Mouse (Mus musculus) right cerebral cortex, adult 18-20 months (tissue): ENCODE data around the gene Etnk2.

Experiments used
- DNase-seq: peaks from one replicate; pipeline ENCODE4 v3.0.0; 2022; ENCODE audit warnings: mixed read lengths

Gene Etnk2

DNA sequence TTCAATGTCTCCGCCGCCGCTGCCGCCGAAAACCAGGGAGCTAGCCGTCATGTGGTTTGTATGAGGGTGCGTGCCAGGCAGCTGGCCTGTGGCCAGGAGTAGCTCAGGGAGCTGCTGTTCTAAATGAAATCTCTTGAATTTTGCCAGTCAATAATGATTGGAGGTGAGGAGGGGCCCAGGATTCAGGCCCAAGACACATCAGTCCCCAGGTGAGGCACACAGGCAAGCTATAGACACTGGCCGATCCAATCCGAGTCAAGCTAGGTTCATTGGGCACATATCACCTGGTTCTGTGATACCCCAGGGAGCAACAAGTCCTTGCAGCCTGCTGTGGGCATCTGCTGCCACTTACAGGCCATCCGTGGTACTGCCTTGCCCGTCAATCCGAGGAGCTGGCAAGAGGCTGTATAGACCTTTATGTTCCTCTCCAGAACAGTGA lies 10.0 kb upstream of the Etnk2 start:
- peak; percentile 82 for DNase-seq

DNA sequence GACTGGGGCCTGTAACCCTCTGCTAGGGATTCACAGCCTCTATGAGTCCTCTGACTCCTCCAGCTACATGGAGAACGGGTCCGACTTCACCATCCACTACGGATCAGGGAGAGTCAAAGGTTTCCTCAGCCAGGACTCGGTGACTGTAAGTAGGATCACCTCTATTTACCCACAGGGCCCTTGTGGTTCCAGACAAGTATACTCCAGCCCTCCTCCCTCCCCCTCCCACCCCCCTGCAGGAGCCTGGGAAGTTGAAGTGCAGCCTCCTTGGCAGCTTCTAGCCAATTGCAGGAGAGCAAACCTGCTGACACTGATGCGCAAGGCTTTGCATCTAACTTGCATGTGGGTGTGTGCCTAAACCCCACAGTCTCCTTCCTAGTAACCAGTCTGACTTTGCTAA lies 7.9 kb upstream of the Etnk2 start:
- DNase-seq, result no peak

GRCm38 (mm10) chr1:133355912-133356311 lies 7.5 kb upstream of the Etnk2 start:
- DNase-seq, result no peak

DNA sequence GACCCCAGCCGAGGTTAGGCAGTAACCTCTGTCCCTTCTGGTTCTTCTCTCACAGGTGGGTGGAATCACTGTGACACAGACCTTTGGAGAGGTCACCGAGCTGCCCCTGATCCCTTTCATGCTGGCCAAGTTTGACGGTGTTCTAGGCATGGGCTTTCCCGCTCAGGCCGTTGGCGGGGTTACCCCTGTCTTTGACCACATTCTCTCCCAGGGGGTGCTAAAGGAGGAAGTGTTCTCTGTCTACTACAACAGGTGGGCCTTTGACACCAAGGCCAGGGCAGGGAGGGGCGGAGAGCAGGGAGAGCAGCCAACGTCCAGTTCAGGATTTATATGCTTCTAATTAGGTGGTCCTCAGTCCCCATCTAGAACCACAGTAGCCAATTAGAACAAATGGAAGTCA lies 7.0 kb upstream of the Etnk2 start:
- no peak for DNase-seq

GRCm38 (mm10) chr1:133361006-133361405 lies 2.4 kb upstream of the Etnk2 start:
- no peak for DNase-seq

GRCm38 (mm10) chr1:133362103-133362502 lies 1.3 kb upstream of the Etnk2 start:
- DNase-seq, result no peak

DNA sequence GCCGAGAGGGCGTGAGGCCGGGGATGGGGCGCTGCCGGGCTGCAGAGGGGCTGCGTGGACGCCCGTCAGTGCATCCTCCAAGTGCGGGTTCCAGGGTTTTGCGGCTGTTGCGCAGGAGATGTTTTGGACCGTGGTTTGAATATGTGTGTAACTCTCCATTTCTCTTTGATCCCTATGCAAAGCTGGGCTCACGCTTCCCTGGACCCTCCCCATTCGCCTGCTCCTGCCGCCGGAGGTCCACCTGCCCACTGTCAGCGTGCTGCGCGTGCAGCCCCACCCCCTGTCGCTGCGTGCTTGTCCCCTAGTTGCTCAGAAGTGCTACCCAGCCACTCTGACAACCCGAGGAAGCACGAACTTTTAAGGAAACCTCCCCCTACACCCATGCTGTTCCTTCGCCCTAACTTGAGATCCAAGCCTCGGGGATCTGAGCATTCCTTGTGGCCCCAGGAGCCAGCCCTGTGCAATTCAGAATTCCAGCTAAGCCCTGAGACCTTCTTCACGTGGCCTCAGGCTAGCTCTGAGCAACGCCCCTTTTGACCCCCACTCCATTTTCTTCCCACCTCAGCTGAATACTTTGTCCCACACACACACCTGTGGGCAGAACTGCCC lies 754 bp downstream of the Etnk2 start:
- no peak for DNase-seq

- DNase-seq, result no peak
Observed at GRCm38 (mm10) chr1:133364890-133365289, 1.5 kb downstream of the Etnk2 start.

GRCm38 (mm10) chr1:133366951-133367605 lies 3.7 kb downstream of the Etnk2 start:
- DNase-seq, result no peak

GRCm38 (mm10) chr1:133367606-133368488 lies 4.5 kb downstream of the Etnk2 start:
- no peak for DNase-seq

- peak; percentile 72 for DNase-seq
Observed at GRCm38 (mm10) chr1:133368644-133369043, 5.3 kb downstream of the Etnk2 start.

- DNase-seq, result no peak
Observed at GRCm38 (mm10) chr1:133370352-133370751, 7.0 kb downstream of the Etnk2 start.

GRCm38 (mm10) chr1:133371431-133371830 lies 8.1 kb downstream of the Etnk2 start:
- DNase-seq, result no peak

- no peak for DNase-seq
Observed at GRCm38 (mm10) chr1:133372113-133372512, 8.7 kb downstream of the Etnk2 start.

- DNase-seq, result no peak
Observed at GRCm38 (mm10) chr1:133375696-133376346, 12.4 kb downstream of the Etnk2 start.

GRCm38 (mm10) chr1:133377547-133377946 lies 14.2 kb downstream of the Etnk2 start:
- no peak for DNase-seq

GRCm38 (mm10) chr1:133379254-133379985 lies 16.0 kb downstream of the Etnk2 start:
- DNase-seq, result no peak

DNA sequence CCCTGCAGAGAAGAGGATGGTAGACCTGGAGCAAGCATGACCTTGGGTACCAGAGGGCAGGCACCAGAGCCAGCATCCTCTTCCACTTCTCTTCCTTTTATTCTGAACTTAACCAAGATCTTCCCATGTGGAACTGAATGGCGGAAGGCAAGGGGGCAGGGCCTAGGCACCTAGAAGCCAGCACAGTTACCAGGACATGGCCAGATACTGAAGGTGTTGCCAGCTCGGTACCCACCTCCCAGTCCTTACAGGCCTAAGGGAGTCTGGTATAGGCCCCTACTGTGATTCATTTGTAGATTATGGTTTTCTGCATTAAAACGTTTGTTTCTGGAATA lies 16.6 kb downstream of the Etnk2 start:
- no peak for DNase-seq

DNA sequence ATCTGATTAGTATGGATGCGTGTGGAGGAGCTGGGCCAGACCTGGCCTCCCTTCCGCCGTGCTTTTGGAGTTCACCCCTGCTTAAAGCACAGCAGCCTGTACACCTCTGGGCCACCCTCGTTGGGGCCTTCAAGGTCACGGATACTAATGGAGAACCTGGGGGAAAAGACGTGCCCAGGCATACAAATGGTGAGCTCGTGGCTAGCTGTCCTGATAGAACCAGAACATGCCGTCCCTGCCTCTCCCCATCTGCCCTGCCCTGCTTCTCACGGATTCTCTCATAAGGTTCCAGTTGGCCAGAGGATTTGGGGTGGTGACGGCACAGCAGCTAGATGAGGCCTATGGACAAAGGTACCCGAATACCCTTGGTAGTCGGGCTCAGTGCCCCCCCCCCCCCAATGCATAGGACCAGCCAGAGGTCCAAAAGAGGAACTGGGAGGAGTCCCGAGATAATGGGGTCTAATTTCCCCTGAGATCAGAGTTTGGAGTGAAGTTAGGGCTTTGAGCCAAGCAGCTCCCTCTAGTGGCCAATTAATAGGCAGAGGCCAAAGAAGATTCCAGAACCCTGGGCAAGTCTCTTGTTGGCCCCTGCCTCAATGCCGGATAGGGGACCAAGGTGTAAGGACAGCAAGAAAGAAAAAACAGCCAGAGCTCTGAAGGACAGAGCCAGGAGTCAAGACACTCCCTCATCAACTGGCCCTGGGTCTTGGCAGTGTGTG lies 17.1 kb downstream of the Etnk2 start:
- DNase-seq, result no peak

- no peak for DNase-seq
Observed at GRCm38 (mm10) chr1:133382008-133382407, 18.6 kb downstream of the Etnk2 start.

DNA sequence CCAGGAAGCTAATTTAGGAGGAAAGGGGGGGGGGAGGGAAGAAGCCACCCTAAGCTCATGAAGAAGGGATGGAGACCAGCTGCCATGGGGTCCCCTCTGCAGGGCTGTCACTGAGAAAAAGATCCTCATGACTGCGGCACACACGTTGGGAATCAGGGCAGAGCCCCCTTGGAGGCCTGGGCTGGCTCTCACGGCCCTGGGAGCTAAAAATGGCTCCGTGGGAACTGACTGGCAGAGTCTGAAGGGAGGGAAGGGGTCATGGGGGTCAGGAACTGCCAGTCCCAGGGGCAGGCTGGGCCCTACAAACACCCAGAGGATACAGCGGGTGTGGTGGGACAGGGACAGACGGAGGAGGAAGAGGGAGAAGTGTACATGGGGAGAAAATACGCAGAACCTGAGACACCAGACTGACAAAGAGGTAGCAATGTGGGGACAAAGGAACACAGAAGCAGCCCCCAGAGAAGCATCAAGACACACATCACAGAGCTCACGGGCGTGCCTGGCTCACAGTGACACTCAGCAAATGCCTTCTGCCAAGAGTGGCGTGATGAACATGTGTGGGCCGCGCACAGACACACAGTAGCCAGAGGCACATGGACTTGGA lies 19.3 kb downstream of the Etnk2 start:
- DNase-seq, result no peak
